Mouse (Mus musculus) left cerebral cortex, postnatal 36 days (tissue): ENCODE measurements around the gene Pet117. TPM values are rescaled to one million over a fixed set of nuclear protein-coding genes. Genes with fewer than 3 reads are reported as not detected.
"Not testable (repeated sequence)": the region's sequence is repeated elsewhere in the genome, so short reads cannot be mapped to it uniquely, and the experiment has no call there.

Experiments
- DNase-seq, 2 experiments: peaks; one replicate each; pipeline ENCODE4 v3.0.0; 2021 to 2022; ENCODE audit warnings: low spot score in 2 of 2, mixed read lengths in 1 of 2
- intact Hi-C: fragments of 180-260 bp; cut with DNase I; formaldehyde crosslinking; loops from one replicate; pipeline ENCODE4 v1.15.1; 2025
- total RNA-seq, 2 experiments: library from RNA; stranded (reverse); gene quantifications; 2 replicates each; pipeline ENCODE4 v1.2.3; 2021

Gene Pet117
- total RNA-seq, result 1 to 10 TPM; 7.3 to 8.1 TPM

DNA sequence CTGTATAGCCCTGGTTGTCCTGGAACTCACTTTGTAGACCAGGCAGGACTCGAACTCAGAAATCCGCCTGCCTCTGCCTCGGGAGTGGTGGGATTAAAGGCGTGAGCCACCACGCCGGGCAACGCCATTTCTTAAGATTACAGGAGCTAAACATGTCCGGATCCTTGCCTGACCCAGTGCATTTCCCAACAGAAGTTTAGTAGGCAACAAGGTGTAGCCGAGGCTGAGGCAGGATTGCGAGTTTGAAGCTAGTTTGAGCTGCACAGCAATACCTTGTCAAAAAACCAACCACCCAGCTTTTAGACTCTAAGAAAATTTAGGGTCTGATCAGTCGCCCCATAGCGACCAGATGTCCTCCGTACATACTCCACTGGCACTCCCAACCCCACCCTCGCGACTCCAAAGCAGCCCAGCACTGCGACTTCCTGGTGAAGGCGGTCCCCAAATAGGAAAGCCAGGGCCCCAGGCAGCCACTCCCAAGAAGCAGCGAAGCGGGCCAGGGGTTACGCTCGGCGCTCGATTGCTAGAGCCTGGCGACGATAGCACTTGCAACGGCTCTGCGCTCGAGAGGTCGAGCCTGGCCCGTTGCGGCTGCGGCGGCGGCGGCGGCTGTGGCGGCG is at the start of gene Pet117, which contains the start of gene Kat14:
Gene Pet117, plus strand, starts transcription at position 597 of the 620 bp plus-strand sequence.
Gene Kat14, plus strand, starts transcription at position 584 of the 620 bp plus-strand sequence.
- intact Hi-C loops, result loop anchor here (2.0 to 5.0 kb wide), 2 partner anchors 89 to 98 kb away; partner anchors contain the start of genes Mgme1 and Snx5
- peak; percentile 95 for DNase-seq

- intact Hi-C loops, result no loop called here
- no peak for DNase-seq
Measured at GRCm38 (mm10) chr2:144324218-144324617, 44.6 kb upstream of the Pet117 start.

DNA sequence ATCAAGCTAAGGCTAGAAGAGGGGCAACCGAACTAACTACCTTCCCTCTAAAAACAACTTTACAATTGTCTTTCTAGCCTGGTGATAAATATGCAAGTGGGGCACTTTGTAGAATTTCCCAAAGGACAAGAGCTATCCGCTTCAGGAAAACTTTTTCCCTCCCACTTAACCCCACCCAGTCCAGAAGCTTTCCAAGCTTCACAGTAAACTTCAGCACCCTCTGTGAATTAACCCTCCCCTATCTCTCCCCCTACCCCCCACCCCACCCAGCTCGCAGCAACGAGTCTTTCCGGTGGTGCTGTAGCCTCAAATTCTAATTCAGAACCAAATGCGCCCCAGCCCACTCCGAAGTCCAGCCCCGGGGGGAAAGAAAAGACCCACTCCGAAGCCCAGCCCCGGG is 39.3 kb upstream of the Pet117 start:
- intact Hi-C loops, result no loop called here
- DNase-seq, result no peak

GRCm38 (mm10) chr2:144329937-144330336 is 38.9 kb upstream of the Pet117 start:
- DNase-seq, result no peak
- intact Hi-C loops, result no loop called here

GRCm38 (mm10) chr2:144330352-144330959 is 38.3 kb upstream of the Pet117 start:
- no peak for DNase-seq
- intact Hi-C loops, result no loop called here

DNA sequence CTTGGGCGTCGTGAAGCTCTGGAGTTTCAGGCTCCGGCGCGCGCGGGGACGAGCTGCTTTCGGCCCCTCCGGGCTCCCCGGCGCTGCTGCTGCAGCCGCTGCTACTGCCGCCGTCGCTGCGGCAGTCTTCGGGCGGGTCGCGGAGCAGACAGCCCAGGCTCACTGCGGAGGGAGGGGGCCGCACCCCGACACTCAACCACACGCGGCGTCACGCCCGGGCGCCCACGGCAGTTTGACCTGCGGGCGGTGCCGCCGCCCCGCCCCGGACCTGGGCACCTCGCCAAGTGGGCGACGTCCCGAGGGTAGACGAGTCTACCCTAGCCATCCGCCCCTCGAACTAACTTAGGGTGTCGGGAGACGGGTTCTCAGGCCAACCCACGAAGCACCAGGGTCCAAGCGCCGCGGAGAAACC is 37.8 kb upstream of the Pet117 start:
- intact Hi-C loops, result no loop called here
- peak; percentile 40 to 66 for DNase-seq

DNA sequence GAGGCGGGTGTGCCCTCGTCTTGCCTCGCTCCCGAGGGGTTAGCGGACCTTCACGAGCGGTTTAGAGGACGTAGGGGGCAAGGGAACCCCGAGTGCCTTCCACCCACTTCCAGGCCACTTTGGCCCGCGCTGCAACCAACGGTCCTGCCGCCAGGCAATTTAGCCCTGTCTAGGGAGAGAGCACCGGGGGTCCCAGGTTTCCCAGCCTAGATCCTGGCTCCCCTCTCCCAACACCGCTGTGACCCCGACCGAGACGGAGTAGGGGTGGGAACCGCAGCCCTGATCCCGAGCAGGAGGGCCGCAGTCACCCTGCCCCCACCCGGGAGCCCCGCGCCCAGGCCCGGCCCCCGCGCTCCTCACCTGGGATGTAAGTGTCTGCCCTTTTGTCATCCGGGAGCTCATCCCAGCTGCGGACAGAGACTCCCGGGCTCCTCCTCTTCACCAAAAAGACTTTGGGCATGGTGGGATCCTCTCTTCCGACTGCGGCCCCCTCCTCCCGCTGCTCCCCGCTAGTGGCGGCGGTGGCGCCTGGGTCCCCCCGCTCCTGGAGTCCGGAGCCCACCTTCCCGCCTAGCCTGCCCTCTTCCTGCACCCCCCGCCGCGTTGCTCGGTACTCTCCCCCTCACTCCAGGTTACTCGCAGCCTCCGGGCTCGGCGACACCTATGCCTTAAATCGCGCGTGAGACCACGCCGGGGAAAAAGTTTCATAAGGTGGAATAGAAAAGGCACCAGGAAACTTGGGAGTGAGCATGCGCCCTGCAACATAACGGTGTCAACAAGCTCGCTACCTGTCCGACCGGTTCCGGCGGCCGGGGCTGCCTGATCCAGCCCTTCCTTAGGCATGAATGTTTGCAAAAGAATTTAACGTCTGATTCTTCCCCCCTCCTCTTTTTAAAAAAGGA is 37.1 kb upstream of the Pet117 start, which contains the start of gene Ovol2:
Gene Ovol2, minus strand, starts transcription at position 746 of the 902 bp plus-strand sequence.
- intact Hi-C loops, result no loop called here
- DNase-seq, result peak; percentile 22 to 51

DNA sequence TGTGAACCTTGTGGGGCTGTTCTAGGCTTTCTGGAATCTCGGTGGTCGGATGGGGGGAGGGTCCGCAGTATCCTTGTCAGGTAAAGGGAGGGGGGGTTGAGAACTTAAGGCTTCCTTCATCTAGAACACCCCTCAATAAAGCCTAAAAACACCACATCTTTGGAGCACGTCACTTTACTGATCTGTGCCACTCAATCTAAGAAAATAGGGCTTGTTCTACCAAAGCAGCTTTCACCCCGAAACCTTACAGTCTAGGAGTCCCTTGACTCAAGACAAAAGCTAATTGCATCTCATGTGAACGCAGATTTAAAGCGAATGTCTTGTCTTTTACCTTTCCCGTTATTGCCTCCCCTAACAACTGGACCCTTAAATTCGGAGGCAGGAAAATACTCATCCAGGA is 36.3 kb upstream of the Pet117 start:
- no peak for DNase-seq
- intact Hi-C loops, result no loop called here

GRCm38 (mm10) chr2:144333138-144333842 is 35.5 kb upstream of the Pet117 start:
- intact Hi-C loops, result no loop called here
- peak; percentile 45 to 61 for DNase-seq

- DNase-seq, result no peak
- intact Hi-C loops, result no loop called here
Measured at GRCm38 (mm10) chr2:144337230-144337629, 31.6 kb upstream of the Pet117 start.

- DNase-seq, result no peak
Measured at GRCm38 (mm10) chr2:144337701-144338100, 31.1 kb upstream of the Pet117 start.

GRCm38 (mm10) chr2:144338149-144338548 is 30.6 kb upstream of the Pet117 start:
- DNase-seq, intact Hi-C loops: not testable (repeated sequence)

More at GRCm38 (mm10) chr2:144337701-144338100, 31.1 kb upstream of the Pet117 start:
- intact Hi-C loops, result no loop called here

- intact Hi-C loops, result no loop called here
- no peak for DNase-seq
Measured at GRCm38 (mm10) chr2:144343158-144343557, 25.6 kb upstream of the Pet117 start.

GRCm38 (mm10) chr2:144348525-144348924 is 20.3 kb upstream of the Pet117 start:
- intact Hi-C loops, result no loop called here
- DNase-seq, result no peak

GRCm38 (mm10) chr2:144352843-144353242 is 16.0 kb upstream of the Pet117 start:
- peak; percentile 23 to 24 for DNase-seq
- intact Hi-C loops, result no loop called here

- DNase-seq, result no peak
- intact Hi-C loops, result loop anchor here (2.0 to 5.0 kb wide), 2 partner anchors 88 to 98 kb away; partner anchors contain the start of genes Mgme1 and Snx5
Measured at GRCm38 (mm10) chr2:144369020-144369421, 225 bp downstream of the Pet117 start.

- intact Hi-C loops, result loop anchor here (2.0 to 5.0 kb wide), 2 partner anchors 88 to 99 kb away; partner anchors contain the start of genes Mgme1 and Snx5
- no peak for DNase-seq
Measured at GRCm38 (mm10) chr2:144369511-144369910, 715 bp downstream of the Pet117 start.

DNA sequence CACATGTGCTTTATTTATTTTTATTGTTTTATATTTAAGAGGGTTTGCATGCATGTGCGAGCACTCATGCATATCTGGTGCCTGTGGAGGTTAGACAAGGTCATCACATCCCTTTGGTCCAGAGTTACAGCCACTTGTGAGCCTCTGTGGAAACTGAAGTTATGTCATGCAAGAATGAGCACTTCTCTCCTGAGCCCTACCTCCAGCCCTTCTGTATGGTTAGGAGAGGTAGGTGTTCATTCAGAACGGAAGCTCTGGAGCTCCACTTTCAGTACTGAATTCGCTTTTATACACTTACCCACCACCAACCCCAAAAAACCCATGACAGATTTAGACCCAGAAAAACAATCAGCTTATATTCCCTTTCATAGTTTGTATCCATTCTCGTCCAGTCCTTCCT is 2.8 kb downstream of the Pet117 start:
- intact Hi-C loops, result no loop called here
- DNase-seq, result no peak

- intact Hi-C loops, result no loop called here
- DNase-seq, result peak in 1 of 2 experiments; percentile 35
Measured at GRCm38 (mm10) chr2:144373063-144373462, 4.3 kb downstream of the Pet117 start.
